ENCODE assay signal across 8 mouse cellular contexts in genomic region chr2:167887516-167888347, GRCm38 (mm10). TPM values are rescaled to one million over a fixed set of nuclear protein-coding genes. Genes with fewer than 3 reads are reported as not detected.
DNase-seq lines count a peak whose midpoint lies in the region; ATAC-seq lines count a peak whose summit lies in the region.

No protein-coding gene starts in this region.

- H3K4me1 ChIP-seq in embryonic facial prominence, embryonic 15.5 days: peaks cover 20% of the 10 kb centered on the region
- H3K4me1 ChIP-seq in hindbrain, embryonic 14.5 days (replicated peaks; ENCODE audit: control insufficient read depth, insufficient read depth, low read length): no peaks in the 10 kb centered on the region
- peaks cover 16% of the 10 kb centered on the region for H3K4me1 ChIP-seq in limb, embryonic 15.5 days
- peaks cover 7% of the 10 kb centered on the region for H3K4me1 ChIP-seq in midbrain, embryonic 15.5 days

- H3K4me3 ChIP-seq in embryonic facial prominence, embryonic 15.5 days (replicated peaks): peak overlapping the region; percentile 30
- H3K4me3 ChIP-seq in hindbrain, embryonic 14.5 days (replicated peaks; ENCODE audit: low read length): peak overlapping the region; percentile 21
- H3K4me3 ChIP-seq in limb, embryonic 15.5 days: peak overlapping the region; percentile 32
- H3K4me3 ChIP-seq in midbrain, embryonic 15.5 days: peak overlapping the region; percentile 24; the same call in 1 of the 2 replicates

- WGBS in embryonic facial prominence, embryonic 15.5 days: 9% methylated on average over 22 of the region's 22 CpGs
- WGBS in hindbrain, embryonic 14.5 days: 13% methylated on average over 22 of the region's 22 CpGs
- 11% methylated on average over 22 of the region's 22 CpGs for WGBS in limb, embryonic 15.5 days
- WGBS in midbrain, embryonic 15.5 days: 8% methylated on average over 22 of the region's 22 CpGs

- DNase-seq in 416B (ENCODE audit: low read depth) (peak; percentile 88), MEL-GATA-1-ER (ENCODE audit: extremely low read depth, low read depth) (peak; percentile 67)
- DNase-seq in hindbrain, embryonic 14.5 days (ENCODE audit: low spot score): no peak
- DNase-seq in left cerebral cortex, adult 18-20 months (ENCODE audit: low spot score in 2 of 2): no peak

- no peaks in the 10 kb centered on the region for H3K9me3 ChIP-seq in embryonic facial prominence, embryonic 15.5 days (replicated peaks)
- H3K9me3 ChIP-seq in hindbrain, embryonic 14.5 days (ENCODE audit: control insufficient read depth, low read length): no peaks in the 10 kb centered on the region
- H3K9me3 ChIP-seq in limb, embryonic 15.5 days: no peaks in the 10 kb centered on the region
- H3K9me3 ChIP-seq in midbrain, embryonic 15.5 days: no peaks in the 10 kb centered on the region

- H3K27ac ChIP-seq in embryonic facial prominence, embryonic 15.5 days (replicated peaks): 0 out of 2 replicates have a peak overlapping the region, but pooled peaks have one; percentile 1
- no peak overlapping the region for H3K27ac ChIP-seq in hindbrain, embryonic 14.5 days
- H3K27ac ChIP-seq in limb, embryonic 15.5 days: no peak overlapping the region
- no peak overlapping the region for H3K27ac ChIP-seq in midbrain, embryonic 15.5 days

- H3K4me2 ChIP-seq in embryonic facial prominence, embryonic 15.5 days (replicated peaks): peak overlapping the region; percentile 59
- peak overlapping the region; percentile 50 for H3K4me2 ChIP-seq in hindbrain, embryonic 14.5 days (replicated peaks)
- H3K4me2 ChIP-seq in limb, embryonic 15.5 days: peak overlapping the region; percentile 54
- H3K4me2 ChIP-seq in midbrain, embryonic 15.5 days: peak overlapping the region; percentile 46

- no peaks in the 10 kb centered on the region for H3K27me3 ChIP-seq in embryonic facial prominence, embryonic 15.5 days
- 0 out of 2 replicates have a peak, but pooled peaks cover 3% of the 10 kb centered on the region for H3K27me3 ChIP-seq in hindbrain, embryonic 14.5 days (ENCODE audit: control insufficient read depth, insufficient read depth, low read length)
- H3K27me3 ChIP-seq in limb, embryonic 15.5 days: no peaks in the 10 kb centered on the region
- H3K27me3 ChIP-seq in midbrain, embryonic 15.5 days (replicated peaks): peaks cover 6% of the 10 kb centered on the region; the same call in 1 of the 2 replicates

- no peak for ATAC-seq in embryonic facial prominence, embryonic 15.5 days (ENCODE audit: insufficient number of reproducible peaks, low FRiP score, low TSS enrichment, low read depth)
- no peak for ATAC-seq in hindbrain, embryonic 14.5 days (ENCODE audit: low FRiP score)
- ATAC-seq in limb, embryonic 15.5 days (ENCODE audit: insufficient number of reproducible peaks, low FRiP score, low TSS enrichment, low read depth): no peak
- ATAC-seq in midbrain, embryonic 15.5 days (replicated peaks): no peak
- ATAC-seq in granulocyte monocyte progenitor cell, adult 5-6 weeks (replicated peaks; ENCODE audit: poor library complexity, severe bottlenecking): no peak; the same call in 1 of the 2 replicates

- no peaks in the 10 kb centered on the region for H3K36me3 ChIP-seq in embryonic facial prominence, embryonic 15.5 days
- no peaks in the 10 kb centered on the region for H3K36me3 ChIP-seq in hindbrain, embryonic 14.5 days (replicated peaks; ENCODE audit: control insufficient read depth, insufficient read depth)
- H3K36me3 ChIP-seq in limb, embryonic 15.5 days: no peaks in the 10 kb centered on the region
- H3K36me3 ChIP-seq in midbrain, embryonic 15.5 days (replicated peaks): no peaks in the 10 kb centered on the region

- H3K9ac ChIP-seq in embryonic facial prominence, embryonic 15.5 days: no peak overlapping the region
- peak overlapping the region; percentile 17; the same call in 1 of the 2 replicates for H3K9ac ChIP-seq in hindbrain, embryonic 14.5 days
- 0 out of 2 replicates have a peak overlapping the region, but pooled peaks have one; percentile 14 for H3K9ac ChIP-seq in limb, embryonic 15.5 days
- H3K9ac ChIP-seq in midbrain, embryonic 15.5 days: no peak overlapping the region; the same call in 1 of the 2 replicates

RNA-seq across cellular contexts. Expression of gene Ptpn1, which starts 44.1 kb away (rescaled TPM):
- 60.6 and 61.5 TPM in 2 replicates for polyA plus RNA-seq in embryonic facial prominence, embryonic 15.5 days (2015; fragmentation: Nextera tagmentation; extraction: Ambion mirVana)
- 62.3 and 69.3 TPM in 2 replicates for polyA plus RNA-seq in hindbrain, embryonic 14.5 days (2014; fragmentation: Nextera tagmentation; extraction: Ambion mirVana)
- 50.2 and 55.6 TPM in 2 replicates for polyA plus RNA-seq in limb, embryonic 15.5 days (2015; fragmentation: Nextera tagmentation; extraction: Ambion mirVana)
- 73.6 and 74.5 TPM in 2 replicates for polyA plus RNA-seq in midbrain, embryonic 15.5 days (2015; fragmentation: Nextera tagmentation; extraction: Ambion mirVana)
- 20.9 and 31.6 TPM in 2 replicates for total RNA-seq in granulocyte monocyte progenitor cell, adult 5-6 weeks (2014; fragmentation: Nextera tagmentation)
- total RNA-seq in granulocyte monocyte progenitor cell, adult 5-6 weeks (2017): 28.7 and 37.3 TPM in 2 replicates
- 10 to 100 TPM; 60.8 to 62.7 TPM for total RNA-seq in left cerebral cortex, adult 18-20 months (2021)

Comparison
In these comparisons a context has a peak if more than half of its experiments do, and no peak if none do; other contexts are left out.
1. DNase-seq: peak in 416B (single experiment) and MEL-GATA-1-ER (single experiment); none in hindbrain, embryonic 14.5 days (single experiment) and left cerebral cortex, adult 18-20 months (0 of 2).
2. H3K9ac ChIP-seq: peak in hindbrain, embryonic 14.5 days (single experiment) and limb, embryonic 15.5 days (single experiment); none in embryonic facial prominence, embryonic 15.5 days (single experiment) and midbrain, embryonic 15.5 days (single experiment).
3. Peak in every context shown above with its lines, with median percentiles within 50 percentile points of each other: H3K4me2 ChIP-seq and H3K4me3 ChIP-seq.